Mouse (Mus musculus) lung, adult 2 months (tissue): ENCODE data around the gene Zbtb8os.

Experiments used
- CTCF ChIP-seq: fragments of 200-500 bp; IDR thresholded peaks from 2 replicates; pipeline ENCODE4 v1.5.1; 2011; ENCODE audit warnings: mild to moderate bottlenecking, low read length, control low read depth; ENCODE audit not compliant: insufficient read depth
- POLR2A ChIP-seq: fragments of 200-500 bp; IDR thresholded peaks from 2 replicates; pipeline ENCODE4 v1.6.1; 2011; ENCODE audit warnings: low read depth, mild to moderate bottlenecking, control low read depth, low read length, borderline replicate concordance; ENCODE audit errors: extremely low read depth

GRCm38 (mm10) chr4:129390936-129391557 lies 55.6 kb downstream of the Zbtb8os start:
- no peak for TF ChIP-seq POLR2A
- no peak for TF ChIP-seq CTCF
